Mouse (Mus musculus) gastrocnemius, postnatal 10 days (tissue): Measurements from ENCODE around the gene Tirap. TPM values are rescaled to one million over a fixed set of nuclear protein-coding genes. Genes with fewer than 3 reads are reported as not detected.
"Not testable (repeated sequence)": the region's sequence is repeated elsewhere in the genome, so short reads cannot be mapped to it uniquely, and the experiment has no call there.

Experiments
- DNase-seq: peaks from one replicate; pipeline ENCODE4 v3.0.0; 2021; ENCODE audit warnings: mixed read lengths
- total RNA-seq, 2 experiments: library from RNA; stranded (reverse); gene quantifications; 2 replicates each; pipeline ENCODE4 v1.2.3; 2021

Tirap gene
- total RNA-seq, 2 experiments from 2014 or later, result 17.1 to 18.4 TPM

DNA sequence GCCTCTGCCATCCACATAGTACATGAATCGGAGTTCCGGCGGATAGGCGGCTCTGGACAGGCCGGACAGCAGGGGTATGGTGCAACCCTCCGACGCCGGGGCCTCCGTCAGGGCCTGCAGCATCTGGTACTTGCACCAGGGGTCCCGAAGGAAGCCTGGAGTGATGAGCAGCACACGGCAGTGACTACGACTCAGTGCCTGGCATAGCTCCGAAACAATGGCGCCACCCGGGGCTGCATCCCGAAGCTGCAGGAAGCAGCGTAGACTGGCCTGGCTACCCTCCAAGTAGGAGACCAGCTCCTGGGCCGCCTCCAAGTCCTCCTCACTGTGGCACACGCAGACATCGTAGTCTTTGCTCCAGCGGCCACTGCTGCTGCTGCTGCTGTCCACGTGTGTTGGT lies 11.4 kb downstream of the Tirap start:
- DNase-seq, result peak; percentile 29

DNA sequence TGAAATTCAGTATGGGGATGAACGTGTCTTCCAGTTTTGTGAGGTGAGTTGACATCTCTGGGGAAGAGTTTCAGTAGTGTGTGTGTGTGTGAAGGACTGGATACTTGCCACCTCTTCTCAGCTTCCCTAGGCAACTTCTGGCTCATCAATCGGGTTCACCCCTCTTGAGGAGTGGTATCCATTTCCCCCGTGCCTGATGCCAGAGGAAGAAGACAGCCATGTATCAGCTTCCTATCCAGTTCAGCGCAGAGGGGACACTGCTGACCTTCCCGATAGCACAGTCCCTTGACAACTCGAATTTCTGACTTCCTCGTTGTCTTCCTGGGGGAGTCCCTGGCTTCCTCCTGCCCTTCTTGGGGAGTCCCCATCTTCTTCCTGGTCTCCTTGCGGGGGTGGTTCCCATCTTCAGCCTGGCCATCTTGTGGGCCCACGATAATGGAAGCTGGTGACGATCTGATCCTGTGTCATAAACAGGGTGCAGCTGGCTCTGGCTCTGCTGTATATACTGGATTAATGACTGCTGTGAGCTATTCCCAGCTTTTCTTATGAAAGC lies 12.7 kb downstream of the Tirap start:
- DNase-seq, result no peak

DNA sequence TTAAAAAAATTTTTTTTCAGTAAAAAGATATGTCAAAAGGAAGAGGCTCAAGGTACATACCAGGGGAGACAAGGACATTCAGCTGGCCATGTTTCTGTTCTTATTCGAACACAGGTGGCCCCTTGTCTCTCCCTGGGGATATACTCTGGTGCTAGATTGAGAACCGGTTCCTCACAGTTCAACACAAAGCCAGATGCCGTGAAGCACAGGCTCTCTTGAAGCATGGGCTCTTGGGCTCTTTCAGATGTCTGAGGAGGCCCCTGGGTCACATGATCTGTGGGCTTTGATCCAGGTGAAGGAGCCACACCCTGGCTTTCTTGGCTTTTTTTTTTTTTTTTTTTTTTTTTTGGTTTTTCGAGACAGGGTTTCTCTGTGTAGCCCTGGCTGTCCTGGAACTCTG lies 13.7 kb downstream of the Tirap start:
- no peak for DNase-seq

DNA sequence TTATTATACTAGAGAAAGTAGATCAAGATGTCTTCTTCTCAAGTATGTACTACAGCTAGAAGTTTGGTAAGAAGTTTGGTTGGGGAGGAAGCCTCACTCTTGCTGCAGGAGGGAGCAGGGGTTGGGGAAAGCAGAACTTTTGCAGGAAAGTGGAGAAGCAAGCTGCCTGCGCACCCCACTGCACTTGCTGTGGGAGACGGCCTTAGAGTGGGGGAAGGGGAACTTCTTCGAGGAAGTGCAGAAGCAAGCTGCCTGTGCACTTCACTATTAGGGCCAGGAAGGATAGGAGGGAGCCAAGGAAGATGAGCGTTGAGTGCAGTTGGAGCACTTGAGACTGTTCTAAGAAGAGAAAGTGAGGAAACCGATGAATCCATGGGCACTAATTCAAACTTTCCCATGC lies 16.7 kb downstream of the Tirap start:
- no peak for DNase-seq

DNA sequence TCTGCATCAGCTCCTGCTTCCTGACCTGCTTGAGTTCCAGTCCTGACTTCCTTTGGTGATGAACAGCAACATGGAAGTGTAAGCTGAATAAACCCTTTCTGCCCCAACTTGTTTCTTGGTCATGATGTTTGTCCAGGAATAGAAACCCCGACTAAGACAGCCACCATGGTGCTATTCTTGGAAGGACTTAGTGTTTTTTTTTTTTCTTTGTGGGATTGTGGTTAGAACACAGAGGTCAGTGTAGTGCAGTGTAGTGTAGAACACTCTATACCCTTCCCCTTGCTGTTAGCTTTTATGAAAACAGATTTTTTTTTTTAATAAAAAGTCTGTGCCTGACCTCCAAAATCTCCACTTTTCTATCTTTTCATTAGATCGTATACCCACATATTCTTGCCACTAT lies 17.3 kb downstream of the Tirap start:
- DNase-seq, result no peak

DNA sequence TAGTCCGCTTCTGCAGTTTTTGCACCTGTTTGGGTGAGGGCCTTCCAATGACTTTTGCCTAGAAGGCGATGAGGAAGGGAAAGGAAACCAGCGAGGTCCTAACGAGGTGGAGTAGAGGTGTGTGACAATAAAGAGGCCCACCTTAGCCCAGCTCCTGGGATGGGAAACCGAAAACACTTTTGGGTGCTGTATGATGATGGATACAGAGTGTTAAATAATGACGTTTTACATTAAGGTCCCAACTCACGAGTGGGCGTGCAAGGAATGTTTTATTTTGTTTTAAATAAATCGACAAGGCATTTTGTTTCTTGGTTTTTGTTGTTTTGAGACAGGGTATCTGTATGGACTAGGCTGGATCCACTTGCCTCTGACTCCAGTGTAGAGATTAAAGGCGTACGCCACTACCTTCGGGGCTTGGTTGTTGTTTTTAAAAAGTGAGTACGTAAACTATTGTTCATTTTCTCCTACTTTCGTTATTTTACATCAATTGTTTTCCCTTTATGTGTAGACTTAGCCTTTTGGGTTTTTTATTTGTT lies 23.9 kb downstream of the Tirap start:
- no peak for DNase-seq

DNA sequence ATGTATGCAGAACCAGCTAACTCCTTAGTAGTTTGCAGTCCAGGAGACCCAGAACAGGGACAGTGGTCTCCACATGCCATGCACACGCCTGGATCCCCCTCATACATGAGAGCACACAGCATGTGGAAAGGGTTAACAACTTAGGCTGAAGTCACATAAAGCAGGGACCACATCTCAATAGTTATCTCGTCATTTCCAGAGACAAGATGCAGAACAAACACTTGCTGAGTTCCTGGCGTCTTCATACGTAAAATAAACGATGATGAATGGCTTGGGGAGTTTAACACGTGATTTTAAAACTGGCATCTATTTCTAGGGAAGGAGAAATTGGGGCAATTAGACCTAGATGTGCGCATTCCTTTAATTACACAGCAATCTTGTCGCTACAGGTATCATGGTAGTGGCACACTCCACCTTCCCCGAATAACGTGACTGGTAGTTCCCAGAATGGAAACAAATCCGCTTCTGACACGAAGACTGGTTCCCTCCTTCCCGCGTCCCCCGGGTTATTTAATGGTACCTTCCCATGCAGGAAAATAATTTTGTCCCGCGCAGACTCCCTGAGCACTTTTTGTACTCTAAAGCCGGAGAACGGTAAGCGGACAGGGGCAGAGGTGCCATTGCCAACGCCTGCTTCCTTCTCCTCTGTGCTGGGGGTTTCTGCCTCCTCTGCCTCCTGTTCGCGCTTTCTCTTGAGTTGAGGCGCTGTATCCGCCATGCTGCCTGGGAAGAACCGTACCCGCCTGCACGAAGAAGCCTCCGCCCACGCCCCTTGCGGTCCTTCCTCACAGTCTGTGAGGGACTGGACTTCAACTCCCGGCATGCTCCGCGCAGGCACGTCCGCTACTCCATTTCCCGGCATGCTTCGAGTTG lies 24.6 kb downstream of the Tirap start, which contains the start of gene Dcps:
Gene Dcps (minus strand): TSS at position 811 of the 873 bp plus-strand sequence.
- DNase-seq, result peak; percentile 89

DNA sequence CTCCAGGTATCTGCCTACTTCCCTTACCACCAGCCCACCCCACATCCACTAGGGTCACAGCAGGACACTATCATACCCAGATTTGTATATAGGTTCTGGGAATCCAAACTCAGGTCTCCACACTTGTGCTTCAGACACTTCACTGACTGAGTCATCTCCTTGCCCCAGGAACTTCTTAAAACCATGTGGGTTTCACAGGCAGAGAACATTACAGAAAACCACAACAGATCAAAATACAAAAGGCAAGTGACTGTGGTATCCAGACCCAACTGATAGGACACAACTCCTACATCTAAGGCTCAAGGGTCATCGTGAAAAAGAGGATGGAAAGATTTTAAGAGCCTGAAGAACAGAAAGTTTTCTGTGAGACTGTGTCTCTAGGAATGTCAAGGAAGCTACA lies 26.8 kb downstream of the Tirap start:
- DNase-seq, result no peak

DNA sequence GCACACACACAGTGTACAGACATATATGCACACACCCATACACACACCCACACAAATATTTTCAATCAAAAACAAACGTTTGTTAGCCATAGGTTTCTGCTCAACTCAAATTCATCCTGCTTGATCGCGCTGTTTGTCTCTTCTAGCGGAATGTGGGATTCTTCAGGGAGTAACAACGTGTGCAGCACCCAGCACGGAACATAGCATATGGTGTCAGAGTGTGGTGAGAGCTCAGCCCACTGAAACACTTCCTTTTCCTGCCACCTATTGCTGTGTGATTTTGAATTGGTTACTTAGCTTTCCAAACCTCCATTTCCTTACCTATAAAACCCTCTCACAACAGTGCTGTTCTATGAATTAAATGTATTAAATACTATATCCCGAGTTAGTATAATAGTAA lies 30.0 kb downstream of the Tirap start:
- no peak for DNase-seq

DNA sequence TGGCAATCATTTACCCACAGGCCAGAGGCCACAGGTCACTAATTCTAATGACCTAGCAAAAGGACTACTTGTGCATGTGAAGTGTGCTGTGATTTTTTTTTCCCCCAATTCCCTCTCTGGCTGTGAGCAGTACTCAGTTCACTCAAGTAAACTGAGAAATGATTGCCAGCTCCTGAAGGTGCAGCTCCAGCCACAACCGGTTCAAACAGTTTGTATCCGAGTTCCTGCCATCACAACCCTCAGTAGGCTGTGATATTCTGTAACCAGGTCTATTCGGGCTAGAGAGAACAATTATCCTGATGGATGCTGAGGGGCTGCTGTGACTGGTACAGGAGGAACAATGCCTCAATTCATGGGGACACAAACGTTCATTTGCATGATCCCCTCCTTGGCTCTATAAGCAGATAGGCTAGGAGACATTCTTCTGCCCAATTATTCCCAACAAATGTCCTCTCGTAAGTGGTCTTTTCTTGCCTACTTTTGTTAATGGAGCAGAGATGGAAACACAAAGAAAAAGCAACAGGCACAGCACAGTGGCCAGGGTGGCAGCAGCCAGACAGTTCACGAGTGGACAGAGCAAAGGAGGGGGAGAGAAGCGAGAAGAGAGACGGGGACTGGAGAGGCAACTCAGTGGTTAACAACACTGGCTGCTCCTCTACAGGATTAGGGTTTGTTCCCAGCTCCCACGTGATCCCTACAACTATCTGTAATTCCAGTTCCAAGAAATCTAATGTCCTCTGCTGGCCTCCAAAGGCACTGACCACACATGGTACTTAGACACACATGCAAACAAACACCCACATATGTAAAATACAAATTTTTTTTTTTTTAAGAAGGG lies 33.1 kb downstream of the Tirap start:
- DNase-seq, result no peak

DNA sequence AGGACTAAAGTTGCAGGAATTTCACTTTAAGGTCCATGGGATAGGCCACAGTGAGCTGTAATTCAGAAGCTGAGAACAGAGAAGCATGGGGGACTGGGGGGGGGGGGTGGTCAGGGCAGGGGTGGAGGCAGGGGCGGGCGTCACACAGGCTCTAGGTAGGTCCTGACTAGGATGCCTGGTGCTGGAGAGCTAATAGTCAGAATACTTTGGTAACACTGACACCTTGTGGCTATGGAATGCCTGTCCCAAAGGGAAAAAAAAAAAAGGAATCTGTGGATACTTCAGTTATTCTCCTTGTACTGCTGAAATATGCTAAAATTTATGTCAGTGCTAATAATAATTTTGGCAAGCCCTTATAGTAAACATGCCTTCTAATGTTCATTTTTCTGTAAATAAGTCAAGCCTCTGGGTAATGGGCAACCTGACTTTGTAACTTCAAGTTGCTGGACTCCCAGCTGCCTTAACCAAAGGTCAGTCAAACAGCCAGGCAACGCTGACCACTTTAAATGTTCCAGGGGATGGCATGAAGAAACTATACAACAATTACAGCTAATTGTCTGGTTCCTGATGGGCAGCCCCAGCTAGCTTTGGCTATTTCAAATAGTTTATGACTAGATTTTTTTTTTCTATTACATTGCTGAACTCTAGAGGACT lies 33.8 kb downstream of the Tirap start:
- no peak for DNase-seq

DNA sequence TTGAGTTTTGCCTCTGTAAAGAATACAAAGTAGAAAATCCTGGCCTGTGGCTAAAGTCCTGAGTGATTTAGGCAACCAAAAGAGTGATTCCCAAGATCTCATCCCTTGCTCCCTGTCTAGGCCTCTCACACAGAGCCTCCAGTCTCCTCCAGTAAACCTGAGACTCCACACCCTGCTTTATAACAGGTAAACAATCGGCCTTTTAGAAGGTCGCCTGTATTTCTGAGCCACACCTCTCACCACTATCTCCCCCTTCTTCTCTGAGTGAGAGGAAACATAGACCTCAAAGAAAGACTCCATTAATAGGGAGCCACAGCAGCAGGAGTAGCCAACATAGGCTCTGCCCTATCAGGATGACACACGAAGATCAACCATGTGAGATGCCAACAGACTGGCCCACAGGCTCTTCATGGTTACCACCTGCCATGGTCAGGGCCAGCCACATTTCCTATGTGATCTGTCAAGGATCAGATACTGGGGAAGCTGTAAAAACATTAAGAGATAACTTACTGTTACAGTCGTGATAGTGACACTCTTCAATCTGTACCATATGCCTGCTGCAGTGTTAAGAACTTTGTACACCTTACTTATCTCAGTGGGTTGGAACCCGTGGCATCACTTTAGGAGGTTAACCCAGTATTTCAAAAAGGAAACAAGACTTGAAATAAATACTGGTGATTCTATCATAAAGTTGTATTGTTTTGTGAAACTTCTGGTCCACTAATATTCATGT lies 35.8 kb downstream of the Tirap start:
- DNase-seq, result no peak

DNA sequence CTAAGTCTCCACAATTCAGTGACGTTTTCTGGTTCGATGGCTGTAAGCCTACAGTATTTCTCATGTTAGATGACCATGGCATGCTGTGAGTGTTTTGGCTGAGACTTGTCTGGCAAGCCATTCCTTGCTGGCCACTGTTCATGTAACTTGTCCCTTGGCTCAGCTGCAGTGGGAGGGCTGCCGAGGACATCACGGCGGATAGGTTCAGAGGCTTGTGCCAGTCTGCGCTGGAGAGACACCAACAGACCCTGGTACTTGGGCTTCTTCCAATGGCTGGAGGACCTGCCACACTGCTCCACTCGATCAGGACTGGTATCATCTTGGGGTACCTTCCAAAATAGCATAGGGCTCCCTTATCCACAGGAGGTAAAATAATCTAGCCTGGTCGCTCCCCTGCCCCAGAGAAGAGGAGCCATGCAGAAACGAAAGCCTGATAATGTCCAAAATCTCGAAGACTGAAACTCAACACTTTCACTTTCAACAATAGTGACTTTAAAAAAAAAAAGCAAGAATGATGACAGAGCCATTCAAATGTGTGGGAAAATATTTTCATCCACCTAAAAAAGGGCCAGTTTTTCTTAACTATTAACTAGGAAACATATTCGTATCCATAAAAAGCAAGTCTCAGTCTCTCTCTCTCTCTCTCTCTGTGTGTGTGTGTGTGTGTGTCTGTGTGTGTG lies 36.9 kb downstream of the Tirap start:
- peak; percentile 67 for DNase-seq

DNA sequence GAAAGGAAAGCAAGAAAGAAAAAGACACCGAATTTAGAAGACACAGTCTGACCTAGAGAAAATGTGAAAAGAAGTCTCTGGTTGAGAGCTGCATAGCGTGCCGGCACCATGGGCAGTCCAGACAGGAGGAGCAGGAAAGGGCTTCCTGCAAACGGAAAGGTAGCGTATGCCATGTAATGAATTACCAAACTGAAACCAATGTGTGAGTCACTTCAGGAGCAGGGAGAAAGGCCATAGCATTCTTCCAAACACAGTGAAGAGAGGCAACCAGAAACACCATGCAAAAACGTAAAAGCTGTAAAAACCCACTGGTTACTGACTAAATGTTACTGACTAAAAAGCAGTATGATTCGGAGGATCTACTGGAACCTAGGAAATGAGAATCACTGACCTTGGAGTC lies 38.4 kb downstream of the Tirap start:
- DNase-seq, result no peak

DNA sequence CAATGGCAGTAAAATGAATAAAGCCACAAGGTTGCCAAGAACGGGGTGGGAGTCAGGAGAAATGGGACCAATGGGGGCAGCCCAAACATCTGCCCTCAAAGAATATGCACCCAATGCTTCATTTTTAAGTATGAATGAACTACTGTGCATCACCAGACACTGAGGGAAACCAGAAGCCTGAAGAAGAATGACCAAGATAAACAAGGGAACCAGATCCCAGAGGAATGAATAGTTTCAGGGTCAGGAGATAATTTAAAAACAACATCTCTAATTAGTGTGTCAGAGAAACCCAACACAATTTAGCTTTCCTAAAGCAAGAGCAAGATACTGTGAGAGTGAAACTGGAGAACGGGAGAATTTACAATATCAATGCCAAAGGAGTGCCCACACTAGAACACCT lies 39.4 kb downstream of the Tirap start:
- DNase-seq, result no peak

DNA sequence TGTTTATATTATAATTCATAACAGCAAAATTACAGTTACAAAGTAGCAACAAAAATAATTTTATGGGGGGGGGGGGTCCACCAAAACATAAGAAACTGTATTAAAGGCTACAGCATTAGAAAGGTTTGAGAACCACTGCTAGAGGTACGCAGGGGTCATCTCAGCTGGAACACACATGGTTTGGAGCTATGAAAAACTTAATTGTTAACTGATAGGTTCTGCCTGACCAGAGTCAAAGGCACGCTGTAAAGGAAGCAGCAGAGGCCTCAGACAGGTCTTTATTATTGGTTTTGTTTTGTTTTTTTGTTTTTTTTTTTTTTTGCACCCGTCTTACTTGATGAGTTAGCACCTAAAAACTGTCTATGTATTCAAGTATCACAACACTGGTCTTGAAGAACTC lies 41.6 kb downstream of the Tirap start:
- no peak for DNase-seq

DNA sequence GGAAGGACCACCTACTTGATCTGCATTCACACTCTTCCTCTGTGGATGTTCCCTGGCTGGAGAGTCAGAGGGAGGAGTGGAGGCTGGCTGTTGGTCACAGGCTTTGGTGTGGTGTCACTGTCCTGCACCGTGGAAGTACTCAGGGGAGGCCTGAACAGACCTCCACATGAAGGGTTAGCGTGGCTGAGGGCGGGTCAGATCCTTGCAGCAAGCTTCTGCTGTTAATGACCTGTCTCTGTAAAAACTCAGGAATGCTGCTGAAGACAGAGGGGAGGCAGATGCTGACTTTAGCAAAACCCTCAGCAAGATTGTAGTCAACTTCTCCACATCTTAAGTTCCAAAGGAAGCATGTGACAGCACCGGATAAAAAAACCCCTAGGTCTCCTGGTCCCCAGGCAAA lies 43.2 kb downstream of the Tirap start:
- no peak for DNase-seq

DNA sequence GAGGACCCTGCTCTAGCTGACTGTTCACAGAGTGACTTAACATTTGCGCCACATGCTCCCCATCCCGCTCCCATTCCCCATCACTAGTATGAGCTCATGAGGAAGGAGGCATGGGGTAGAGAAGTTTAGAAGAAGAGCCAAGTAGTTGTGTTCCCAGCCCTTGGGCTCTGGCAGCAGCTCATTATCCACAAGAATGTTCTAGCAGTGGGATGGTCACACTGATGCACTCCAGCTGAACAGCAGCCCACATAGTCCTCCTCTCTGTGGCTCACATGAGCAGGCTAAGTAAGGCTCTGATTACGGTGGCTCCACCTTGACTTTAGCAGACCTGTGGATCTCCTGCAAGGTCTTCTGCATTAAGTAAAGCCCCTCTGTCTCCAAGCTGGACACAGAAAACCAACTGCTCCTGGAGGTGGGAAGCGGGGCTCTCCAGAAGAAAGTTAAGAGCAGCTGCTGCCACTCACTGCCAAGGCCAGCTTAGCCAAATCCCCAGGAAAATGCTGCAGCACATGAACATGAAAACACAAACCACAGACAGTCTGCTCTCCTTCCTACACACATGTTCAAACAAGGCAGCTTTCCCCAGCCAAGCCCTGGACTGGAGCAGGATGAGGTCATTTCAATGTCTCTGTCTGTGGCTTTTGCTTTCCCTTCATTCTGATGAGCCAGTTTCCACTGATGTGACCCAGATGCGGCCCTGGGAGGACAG lies 43.9 kb downstream of the Tirap start:
- DNase-seq, result peak; percentile 35

DNA sequence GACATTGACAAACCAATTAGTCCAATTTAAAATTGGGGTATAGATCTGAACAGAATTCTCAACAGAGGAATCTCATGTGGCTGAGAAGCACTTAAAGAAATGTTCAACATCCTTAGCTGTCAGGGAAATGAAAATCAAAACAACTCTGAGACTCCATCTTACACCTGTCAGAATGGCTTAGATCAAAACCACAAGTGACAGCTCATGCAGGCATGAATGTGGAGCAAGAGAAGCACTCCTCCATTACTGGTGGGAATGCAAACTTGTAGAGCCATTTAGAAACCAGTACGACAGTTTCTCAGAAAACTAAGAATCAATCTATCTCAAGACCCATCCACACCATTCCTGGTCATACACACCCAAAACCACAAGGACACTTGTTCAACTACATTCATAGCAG lies 47.2 kb downstream of the Tirap start:
- no peak for DNase-seq

DNA sequence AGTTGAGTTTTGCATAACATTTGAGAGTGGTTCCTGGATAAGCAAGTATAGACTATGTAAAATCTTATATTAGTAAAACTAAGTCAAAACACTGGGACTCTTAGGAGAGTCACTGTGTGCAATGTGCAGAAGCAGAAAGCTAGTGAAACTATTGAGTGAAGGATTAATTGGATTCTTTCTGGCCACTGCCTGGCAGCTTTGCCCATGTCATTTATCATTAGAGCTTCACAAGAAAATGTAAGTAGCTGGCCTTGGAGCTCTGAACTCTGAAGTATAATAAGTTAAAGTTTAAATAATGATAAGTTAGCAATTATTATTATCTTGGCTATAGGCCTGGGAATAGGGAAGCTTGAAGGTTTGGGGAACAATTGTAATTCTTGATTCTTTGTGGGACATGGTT lies 51.3 kb downstream of the Tirap start:
- not testable (repeated sequence) for DNase-seq
